Mouse (Mus musculus) kidney, postnatal 25 days (tissue): ENCODE measurements around the gene Setd4.
"Not testable (repeated sequence)": the region's sequence is repeated elsewhere in the genome, so short reads cannot be mapped to it uniquely, and the experiment has no call there.

Source experiments
- DNase-seq, 2 experiments: peaks; one replicate each; pipeline ENCODE4 v3.0.0; 2021; ENCODE audit warnings: mixed read lengths in 2 of 2

The Setd4 gene

GRCm38 (mm10) chr16:93603439-93604212 is at the start of gene Setd4:
Gene Setd4, minus strand, starts transcription at chr16:93604063.
- DNase-seq: peak; percentile 95 to 98

DNA sequence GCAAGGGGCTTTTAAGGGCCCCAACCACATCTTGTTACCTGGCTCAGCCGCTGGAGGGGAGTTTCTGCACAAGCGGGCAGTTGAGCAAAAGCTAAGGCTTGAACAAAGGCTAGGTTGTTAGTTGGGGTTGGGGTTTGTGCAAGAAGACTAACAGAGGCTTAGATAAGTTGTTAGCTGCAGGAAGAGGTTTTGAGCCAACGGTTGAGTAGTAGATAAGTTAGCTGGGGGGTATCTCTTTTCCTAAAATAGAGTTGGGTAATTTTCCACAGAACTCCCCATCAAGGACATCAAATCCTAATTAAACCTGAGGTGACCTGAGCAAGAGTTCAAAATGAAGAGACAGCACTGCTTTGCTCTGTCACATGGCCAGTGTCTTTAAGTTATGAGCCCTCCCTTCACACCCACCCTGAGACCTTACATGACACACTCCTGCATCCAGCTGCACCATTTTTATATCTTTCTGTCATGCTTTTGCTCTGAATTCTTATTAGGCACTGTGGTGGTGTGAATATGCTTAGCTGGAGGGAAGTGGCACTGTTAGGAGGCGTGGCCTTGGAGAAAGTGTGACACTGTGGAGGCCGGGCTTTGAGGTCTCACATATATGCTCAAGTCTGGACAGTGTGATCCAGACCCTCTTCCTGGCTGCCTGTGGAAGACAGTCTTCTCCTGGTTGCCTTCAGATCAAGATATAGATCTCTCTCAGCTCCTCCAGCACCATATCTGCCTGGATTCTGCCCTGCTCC is 44.7 kb upstream of the Setd4 start:
- no peak for DNase-seq

DNA sequence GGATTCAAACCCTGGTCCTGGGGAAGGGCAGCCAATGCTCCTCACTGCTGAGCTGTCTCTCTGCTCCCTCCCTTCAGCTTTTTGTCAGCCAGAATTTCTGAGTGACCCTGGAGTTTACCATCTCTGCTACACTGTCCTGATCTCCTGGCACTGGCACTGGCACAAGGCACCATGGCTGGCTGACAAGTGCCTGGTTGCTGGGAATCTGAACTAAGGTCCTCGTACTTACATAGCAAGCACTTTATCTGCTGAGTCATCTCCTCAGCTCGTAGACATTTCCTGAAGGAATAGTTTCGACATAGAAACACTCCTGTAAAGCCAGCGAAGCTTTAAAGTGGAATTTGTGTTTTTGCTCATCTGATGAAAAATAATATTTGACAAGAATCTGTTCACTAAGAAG is 40.1 kb upstream of the Setd4 start:
- no peak for DNase-seq

GRCm38 (mm10) chr16:93627761-93628400 is 24.0 kb upstream of the Setd4 start, which contains the start of gene Gm5678:
Gene Gm5678, plus strand, starts transcription at chr16:93628097.
- no peak for DNase-seq

- peak; percentile 55 to 61 for DNase-seq
These were observed 22.9 kb upstream of the Setd4 start for GRCm38 (mm10) chr16:93626745-93627144.

DNA sequence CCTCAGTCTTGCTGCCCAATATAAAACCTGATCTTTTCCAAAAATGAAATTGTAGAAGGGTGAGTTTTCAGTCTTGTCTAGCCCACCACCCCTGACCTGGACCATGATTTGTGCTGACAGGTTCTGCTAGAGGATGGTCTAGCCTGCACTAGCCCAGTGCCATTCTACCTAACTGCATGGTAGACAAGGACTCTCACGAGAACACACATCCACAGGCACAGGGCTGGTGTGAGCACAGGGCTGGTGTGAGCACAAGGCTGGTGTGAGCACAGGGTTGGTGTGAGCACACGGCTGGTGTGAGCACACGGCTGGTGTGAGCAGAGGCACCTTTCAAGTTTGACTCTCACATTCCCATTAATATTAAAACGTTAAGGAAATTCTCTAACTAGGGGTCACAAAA is 20.8 kb upstream of the Setd4 start:
- no peak for DNase-seq

DNA sequence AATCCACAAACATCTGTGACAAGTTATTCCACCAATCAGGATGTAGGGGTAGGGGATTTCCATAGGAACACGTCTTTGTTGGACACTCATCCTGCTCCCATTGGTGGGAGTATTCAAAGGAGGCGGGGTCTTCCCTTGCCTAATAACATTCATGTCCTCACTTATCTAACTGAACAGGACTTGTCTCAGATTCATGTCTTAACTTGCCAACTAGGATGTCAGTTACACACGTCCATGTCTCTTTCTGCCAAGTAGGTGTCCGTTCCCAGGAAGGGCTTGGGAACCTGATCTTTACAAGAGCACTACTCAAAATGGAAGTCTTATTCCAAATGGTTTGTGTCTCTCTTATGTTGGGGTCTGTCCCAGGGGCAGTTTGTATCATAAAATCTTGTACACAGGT is 19.9 kb upstream of the Setd4 start:
- DNase-seq: not testable (repeated sequence)

GRCm38 (mm10) chr16:93615118-93615870 is 11.4 kb upstream of the Setd4 start:
- DNase-seq: peak; percentile 80 to 85

- DNase-seq: peak in 1 of 2 experiments; percentile 17
These were observed 7.1 kb upstream of the Setd4 start for GRCm38 (mm10) chr16:93610961-93611360.

DNA sequence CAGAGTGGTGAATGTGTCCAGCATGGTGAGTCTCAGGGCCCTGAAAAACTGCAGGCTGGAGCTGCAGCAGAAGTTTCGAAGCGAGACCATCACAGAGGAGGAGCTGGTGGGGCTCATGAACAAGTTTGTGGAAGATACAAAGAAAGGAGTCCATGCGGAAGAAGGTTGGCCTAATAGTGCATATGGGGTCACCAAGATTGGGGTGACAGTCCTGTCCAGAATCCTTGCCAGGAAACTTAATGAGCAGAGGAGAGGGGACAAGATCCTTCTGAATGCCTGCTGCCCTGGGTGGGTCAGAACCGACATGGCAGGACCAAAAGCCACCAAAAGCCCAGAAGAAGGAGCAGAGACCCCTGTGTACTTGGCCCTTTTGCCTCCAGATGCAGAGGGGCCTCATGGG is 5.9 kb upstream of the Setd4 start:
- DNase-seq: no peak

DNA sequence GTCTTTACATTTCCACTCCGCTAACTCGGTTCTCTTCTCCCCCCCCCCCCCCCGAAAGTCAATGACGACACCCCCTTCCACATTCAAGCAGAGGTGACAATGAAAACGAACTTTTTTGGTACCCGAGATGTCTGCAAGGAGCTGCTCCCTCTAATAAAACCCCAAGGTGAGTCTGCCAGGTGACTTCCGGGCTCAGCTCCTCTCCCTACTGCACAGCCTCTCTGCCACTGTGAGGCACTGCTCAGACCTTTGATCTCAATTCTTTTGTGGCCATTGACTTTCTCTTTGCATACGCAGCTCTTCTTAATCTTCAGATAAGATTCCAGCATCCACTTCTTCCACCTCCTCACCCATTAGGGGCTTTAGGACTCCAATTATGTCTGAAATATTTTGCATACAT is 4.9 kb upstream of the Setd4 start:
- no peak for DNase-seq

- DNase-seq: peak; percentile 87 to 93
These were observed 3.8 kb upstream of the Setd4 start for GRCm38 (mm10) chr16:93607669-93608101.

DNA sequence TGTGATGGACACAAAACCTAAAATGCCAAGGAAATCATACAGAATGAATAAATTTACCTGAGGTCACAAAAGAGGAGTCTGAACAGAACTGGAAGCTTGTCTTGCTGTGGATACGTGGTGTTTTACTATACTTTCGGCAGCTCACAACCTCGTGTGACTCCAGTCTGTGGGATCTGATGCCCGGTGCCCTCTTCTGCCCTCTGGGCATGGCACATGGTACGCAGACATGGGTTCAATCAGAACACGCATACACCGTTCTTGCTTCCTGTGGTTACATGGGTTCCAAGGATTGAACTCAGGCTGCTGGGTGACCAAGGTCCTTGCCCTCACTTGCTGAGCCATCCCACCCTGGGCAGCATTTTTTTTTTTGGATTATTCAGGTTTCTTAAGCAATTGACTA is 2.3 kb upstream of the Setd4 start:
- DNase-seq: no peak

- DNase-seq: no peak
These were observed 1.7 kb upstream of the Setd4 start, which contains the start of gene Cbr1 for GRCm38 (mm10) chr16:93605553-93605952. Gene Cbr1, plus strand, starts transcription at chr16:93605853.

DNA sequence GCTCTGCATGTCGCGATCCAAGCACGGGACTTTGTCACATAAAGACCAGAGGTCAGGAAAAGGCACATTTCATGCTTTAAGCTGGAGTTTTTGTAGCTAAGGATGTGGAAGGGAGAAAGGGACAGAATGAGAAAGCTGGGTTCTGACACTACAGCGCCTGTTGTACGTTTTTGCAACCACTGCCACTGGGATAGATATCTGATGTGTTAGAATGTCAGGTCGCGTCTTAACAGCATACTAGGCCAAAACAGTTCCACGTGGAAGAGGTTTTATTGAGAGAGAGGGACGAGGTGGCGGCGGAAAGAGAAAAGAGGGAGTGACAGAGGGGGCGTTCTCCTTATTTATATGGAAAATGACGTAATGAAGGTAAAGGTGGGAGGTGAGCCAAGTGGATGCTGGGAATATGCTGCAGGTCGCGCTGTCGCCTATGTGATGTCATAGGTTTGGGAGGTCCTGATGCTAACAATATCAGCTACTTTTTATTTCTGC is 662 bp upstream of the Setd4 start:
- peak in 1 of 2 experiments; percentile 2 for DNase-seq

- DNase-seq: no peak
These were observed 4.4 kb downstream of the Setd4 start for GRCm38 (mm10) chr16:93599461-93599860.

- DNase-seq: peak in 1 of 2 experiments; percentile 1
These were observed 6.3 kb downstream of the Setd4 start for GRCm38 (mm10) chr16:93597551-93597950.

- DNase-seq: peak; percentile 24 to 60
These were observed 7.1 kb downstream of the Setd4 start for GRCm38 (mm10) chr16:93596807-93597206.

- DNase-seq: no peak
These were observed 8.1 kb downstream of the Setd4 start for GRCm38 (mm10) chr16:93595766-93596165.

DNA sequence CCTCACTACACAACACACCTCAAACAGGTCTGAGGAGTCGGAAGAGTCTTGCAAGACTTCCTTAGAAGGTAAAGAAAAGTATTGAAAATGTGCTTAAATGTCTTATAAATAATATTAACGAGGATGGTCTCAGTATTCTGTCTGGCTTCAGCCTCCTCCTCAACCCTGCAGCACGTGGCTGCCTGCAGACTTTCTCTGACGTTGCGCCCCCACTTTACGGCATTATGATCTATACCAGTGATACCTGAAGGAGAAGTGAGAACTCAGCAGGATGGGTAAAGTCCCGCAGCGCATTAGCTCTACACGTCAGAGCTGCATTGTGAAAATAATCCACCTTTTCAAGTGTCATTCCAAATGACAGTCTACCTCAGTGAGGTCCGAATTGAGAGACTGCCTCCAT is 9.4 kb downstream of the Setd4 start:
- DNase-seq: no peak

DNA sequence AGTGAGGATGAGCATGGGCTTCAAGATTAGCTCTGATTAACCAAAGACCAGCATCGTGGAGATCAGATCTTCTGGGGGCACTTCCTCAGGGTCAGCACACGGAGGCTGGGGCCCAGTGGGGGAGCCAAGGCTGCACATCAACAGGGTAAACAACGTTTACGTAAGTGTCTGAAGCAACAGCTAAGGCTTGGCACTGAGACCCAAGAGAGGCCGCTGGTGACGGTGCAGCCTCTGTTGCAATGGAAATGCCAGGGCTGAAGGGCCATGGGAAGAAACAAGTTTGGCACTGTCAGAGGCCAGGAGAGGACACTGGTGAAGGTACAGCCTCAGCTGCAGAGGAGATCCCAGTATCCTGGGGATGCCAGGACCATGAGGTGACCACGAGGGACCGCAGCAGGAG is 10.5 kb downstream of the Setd4 start:
- no peak for DNase-seq

GRCm38 (mm10) chr16:93592711-93593110 is 11.2 kb downstream of the Setd4 start:
- DNase-seq: no peak
